Comparison of ENCODE assay signal across 8 mouse cellular contexts in the genomic region with DNA sequence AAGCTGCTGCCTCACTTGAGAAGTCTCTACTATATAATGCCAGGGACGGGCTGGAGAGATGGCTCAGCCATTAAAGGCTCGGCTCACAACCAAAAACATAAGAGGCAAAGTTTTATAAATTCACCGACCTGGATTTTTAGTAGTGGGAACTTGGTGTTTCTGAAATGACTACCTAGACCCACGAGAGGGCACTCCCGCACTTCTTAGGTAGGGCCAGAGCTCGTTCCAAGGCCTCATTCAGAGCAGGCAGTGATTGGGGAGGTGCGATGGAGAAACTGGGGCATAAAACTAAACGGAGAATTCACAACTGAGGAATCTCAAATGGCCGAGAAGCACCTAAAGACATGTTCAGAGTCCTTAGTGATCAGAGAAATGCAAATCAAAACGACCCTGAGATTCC.
DNase-seq lines count a peak whose midpoint lies in the region; ATAC-seq and TF ChIP-seq lines count a peak whose summit lies in the region.

No protein-coding gene starts in this region.

- no peak overlapping the region for H3K4me3 ChIP-seq in kidney, adult 2 months (ENCODE audit: insufficient read depth, low read depth, low read length)
- H3K4me3 ChIP-seq in kidney, embryonic 16.5 days (ENCODE audit: low read length), result no peak overlapping the region
- H3K4me3 ChIP-seq in forebrain, embryonic 10.5 days, result no peak overlapping the region

- peak; percentile 40 for DNase-seq in kidney, adult 2 months
- DNase-seq in adrenal gland, postnatal 10 days, result peak; percentile 49
- DNase-seq in forebrain, embryonic 10.5 days (ENCODE audit: extremely low spot score, low spot score), result peak; percentile 60
- DNase-seq in kidney, postnatal 36 days, result peak; percentile 3 to 61
- DNase-seq in right cerebral cortex, postnatal 25 days, result peak; percentile 44
- DNase-seq in gastrocnemius, postnatal 10 days, result no peak

- no peaks in the 10 kb centered on the region for H3K36me3 ChIP-seq in kidney, adult 2 months (ENCODE audit: control insufficient read depth, insufficient read depth, low read length)
- no peaks in the 10 kb centered on the region for H3K36me3 ChIP-seq in kidney, embryonic 16.5 days (ENCODE audit: insufficient read depth, low read length)
- H3K36me3 ChIP-seq in forebrain, embryonic 10.5 days (replicated peaks), result no peaks in the 10 kb centered on the region

- H3K9ac ChIP-seq in kidney, embryonic 16.5 days (replicated peaks; ENCODE audit: low read length), result no peak overlapping the region

- ATAC-seq in kidney, embryonic 16.5 days (ENCODE audit: low FRiP score, low TSS enrichment), result no peak; the same call in 1 of the 2 replicates
- ATAC-seq in megakaryocyte progenitor cell, adult 5-6 weeks (replicated peaks; ENCODE audit: poor library complexity), result peak; percentile 52; the same call in 1 of the 2 replicates

- 12% methylated on average over 10 of the region's 10 CpGs for WGBS in kidney, adult 2 months
- WGBS in kidney, embryonic 16.5 days, result 10% methylated on average over 10 of the region's 10 CpGs
- 21% methylated on average over 10 of the region's 10 CpGs for WGBS in forebrain, embryonic 10.5 days

- H3K4me2 ChIP-seq in kidney, embryonic 16.5 days (replicated peaks; ENCODE audit: low read depth, low read length), result no peak overlapping the region

- no peaks in the 10 kb centered on the region for H3K9me3 ChIP-seq in kidney, embryonic 16.5 days (ENCODE audit: low read length)
- H3K9me3 ChIP-seq in forebrain, embryonic 10.5 days, result no peaks in the 10 kb centered on the region

- TF ChIP-seq CTCF in kidney, adult 2 months (conservative IDR thresholded peaks at IDR 0.05; ENCODE audit: insufficient read depth, insufficient read length, low read depth, low read length), result peak; percentile 50; the same call in 1 of the 2 replicates

- H3K4me1 ChIP-seq in kidney, adult 2 months (ENCODE audit: control insufficient read depth, insufficient read depth, low read length), result no peaks in the 10 kb centered on the region
- no peaks in the 10 kb centered on the region for H3K4me1 ChIP-seq in kidney, embryonic 16.5 days (ENCODE audit: insufficient read depth, low read length)
- H3K4me1 ChIP-seq in forebrain, embryonic 10.5 days, result peaks cover 12% of the 10 kb centered on the region

- TF ChIP-seq POLR2A in kidney, adult 2 months (IDR thresholded peaks at IDR 0.05; ENCODE audit: low read depth, low read length), result no peak

- H3K27me3 ChIP-seq in kidney, adult 2 months (replicated peaks; ENCODE audit: control insufficient read depth, insufficient read depth, low read length), result no peaks in the 10 kb centered on the region
- H3K27me3 ChIP-seq in kidney, embryonic 16.5 days (ENCODE audit: insufficient read depth, low read length), result no peaks in the 10 kb centered on the region
- H3K27me3 ChIP-seq in forebrain, embryonic 10.5 days (ENCODE audit: poor library complexity, severe bottlenecking), result no peaks in the 10 kb centered on the region

- no peak overlapping the region for H3K27ac ChIP-seq in kidney, adult 2 months (ENCODE audit: insufficient read depth, low read depth, low read length)
- H3K27ac ChIP-seq in kidney, embryonic 16.5 days (ENCODE audit: low read length), result no peak overlapping the region
- no peak overlapping the region for H3K27ac ChIP-seq in forebrain, embryonic 10.5 days
